Mouse (Mus musculus): ENCODE data around the gene Tcf7l1.

Tcf7l1 gene

DNA sequence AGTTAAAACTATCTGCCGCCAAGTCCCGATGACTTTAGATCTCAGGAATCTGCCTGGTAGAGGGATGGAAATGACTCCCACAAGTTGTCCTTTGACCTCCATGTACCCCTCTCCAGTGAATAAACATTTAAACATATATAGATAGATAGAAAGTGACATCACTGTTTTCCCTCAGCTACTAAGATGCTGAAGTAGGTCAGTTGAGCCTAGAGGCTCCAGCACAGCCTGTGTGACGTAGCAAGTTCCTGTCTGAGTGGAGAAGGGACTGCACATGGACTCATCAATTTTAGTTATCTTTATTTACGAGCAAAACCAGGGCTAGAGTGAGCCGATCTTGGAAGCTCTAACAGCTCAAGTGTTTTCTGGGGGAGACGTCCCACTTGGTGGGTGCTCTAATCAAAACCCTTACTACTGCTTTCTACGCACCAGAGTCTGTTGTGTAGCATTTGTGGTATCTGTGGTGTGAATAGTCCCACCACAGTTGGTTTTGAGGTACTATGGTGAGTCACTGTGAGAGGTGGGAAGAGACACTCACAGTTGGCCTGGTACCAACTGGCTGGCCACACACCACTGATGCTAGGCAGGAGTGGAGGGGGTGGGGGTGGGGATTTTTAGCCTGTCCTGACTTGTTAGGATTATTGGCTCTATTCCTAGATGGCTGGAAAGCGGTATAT, 129.2 kb downstream of the Tcf7l1 start:
- DNase-seq (ENCODE audit: low spot score in 2 of 2), result peak in 1 of 2 experiments; percentile 14

DNA sequence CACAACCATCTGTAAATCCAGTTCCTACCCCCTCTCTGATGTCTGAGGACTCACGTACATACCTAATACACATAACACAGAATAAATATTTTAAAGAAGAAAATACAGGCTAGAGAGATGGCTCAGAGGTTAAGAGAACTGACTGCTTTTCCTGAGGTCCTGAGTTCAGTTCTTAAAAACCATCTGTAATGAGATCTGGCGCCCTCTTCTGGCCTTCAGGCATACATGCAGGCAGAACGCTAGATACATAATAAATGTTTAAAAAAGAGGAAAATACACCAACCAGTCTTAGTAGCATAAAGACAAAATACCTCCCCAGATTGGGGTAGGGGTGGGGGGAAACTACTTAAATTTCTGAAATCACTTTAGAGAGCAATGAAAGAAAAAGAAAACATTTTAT, 131.0 kb downstream of the Tcf7l1 start:
- no peak for DNase-seq (ENCODE audit: low spot score in 2 of 2)

DNA sequence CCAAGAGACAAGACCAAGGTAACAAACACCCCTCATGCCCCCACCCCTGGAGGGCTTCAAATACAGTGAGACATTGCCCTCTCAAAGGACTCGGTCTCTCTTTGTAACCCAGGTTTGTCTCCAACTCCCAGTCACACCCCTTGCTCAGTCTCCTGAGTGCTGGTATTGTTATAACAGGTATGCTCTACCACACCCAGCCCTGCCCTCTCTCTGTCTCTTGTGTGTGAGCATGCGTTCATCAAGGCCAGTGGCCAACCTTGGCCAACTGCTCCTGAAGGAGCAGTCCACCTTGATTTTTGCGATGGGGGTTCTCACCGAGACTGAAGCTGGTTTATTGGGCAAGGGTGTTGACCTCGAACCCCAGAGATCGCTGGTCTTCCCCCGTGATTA, 133.0 kb downstream of the Tcf7l1 start:
- no peak for DNase-seq (ENCODE audit: low spot score in 2 of 2)

DNA sequence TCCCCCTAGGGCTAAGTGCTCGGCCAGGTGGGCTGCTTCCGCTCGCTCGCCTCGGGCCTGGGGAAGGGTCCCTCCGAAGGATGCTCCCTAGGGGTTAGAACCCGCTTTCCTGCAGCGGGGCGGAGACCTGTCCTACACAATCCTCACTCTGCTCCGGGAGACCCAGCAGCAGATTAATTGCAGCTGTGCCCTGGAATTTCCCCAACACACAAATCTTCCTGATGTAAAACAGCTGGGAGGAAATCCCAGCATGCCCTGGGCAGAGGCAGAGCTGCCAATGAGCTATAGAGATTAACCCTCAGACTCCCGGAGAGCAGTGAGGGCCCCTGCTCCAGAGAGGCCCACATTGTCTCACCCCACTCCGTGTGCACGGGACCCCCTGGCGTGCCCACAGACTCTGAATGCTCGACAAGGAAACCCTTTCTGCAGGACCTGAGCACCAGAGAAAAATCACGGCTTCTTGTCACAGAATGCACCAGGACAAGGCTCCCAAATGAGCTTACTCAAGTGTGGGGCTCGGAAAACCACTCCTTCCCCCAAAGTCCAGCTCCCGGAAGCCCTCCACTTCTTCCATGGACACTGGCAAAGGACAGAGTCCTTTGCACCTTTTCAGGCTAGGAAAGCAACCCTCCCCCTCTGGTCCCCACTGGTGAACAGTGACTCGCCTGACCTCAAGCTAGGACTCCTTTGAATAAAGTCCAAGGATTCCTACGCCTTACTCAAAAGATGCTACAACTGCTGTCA, 133.6 kb downstream of the Tcf7l1 start:
- DNase-seq (ENCODE audit: low spot score in 2 of 2), result no peak

DNA sequence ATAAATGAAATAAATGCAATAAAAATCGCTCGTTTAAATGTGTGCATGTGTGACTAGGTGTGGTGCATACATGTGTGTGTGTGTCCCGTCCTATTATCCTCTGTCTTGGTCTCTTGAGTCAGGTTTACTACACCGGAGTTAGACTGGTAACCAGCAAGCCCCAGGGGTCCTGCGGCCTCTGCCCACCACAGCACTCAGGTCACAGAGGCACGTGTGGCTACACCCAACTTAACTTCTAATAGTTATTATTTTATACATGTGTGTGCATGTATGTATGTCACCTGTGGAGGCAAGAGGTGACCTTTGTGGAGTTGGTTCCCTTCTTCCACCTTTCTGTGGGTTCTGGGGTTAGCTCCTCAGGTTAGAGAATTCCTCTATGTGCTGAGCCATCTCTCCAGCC, 134.7 kb downstream of the Tcf7l1 start:
- DNase-seq (ENCODE audit: low spot score in 2 of 2), result no peak

DNA sequence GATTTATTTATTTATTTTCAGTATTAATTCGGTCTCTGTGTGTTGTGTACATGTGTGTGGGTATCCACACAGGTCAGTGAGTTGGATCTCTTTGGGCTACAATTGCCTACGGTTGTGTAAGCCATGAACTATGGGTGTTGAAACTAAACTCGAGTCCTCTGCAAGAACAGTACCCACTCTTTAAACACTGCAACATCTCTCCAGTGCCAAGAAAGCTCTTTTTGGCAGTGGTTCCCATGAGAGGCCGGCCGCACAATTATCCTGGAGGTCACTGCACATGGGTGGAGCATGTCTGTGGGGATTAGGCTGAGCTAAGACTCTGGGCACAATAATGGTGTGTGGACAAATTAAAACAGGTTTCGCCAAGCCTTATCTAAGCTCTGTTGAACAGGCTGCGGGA, 135.6 kb downstream of the Tcf7l1 start:
- peak in 1 of 2 experiments; percentile 11 for DNase-seq (ENCODE audit: low spot score in 2 of 2)

DNA sequence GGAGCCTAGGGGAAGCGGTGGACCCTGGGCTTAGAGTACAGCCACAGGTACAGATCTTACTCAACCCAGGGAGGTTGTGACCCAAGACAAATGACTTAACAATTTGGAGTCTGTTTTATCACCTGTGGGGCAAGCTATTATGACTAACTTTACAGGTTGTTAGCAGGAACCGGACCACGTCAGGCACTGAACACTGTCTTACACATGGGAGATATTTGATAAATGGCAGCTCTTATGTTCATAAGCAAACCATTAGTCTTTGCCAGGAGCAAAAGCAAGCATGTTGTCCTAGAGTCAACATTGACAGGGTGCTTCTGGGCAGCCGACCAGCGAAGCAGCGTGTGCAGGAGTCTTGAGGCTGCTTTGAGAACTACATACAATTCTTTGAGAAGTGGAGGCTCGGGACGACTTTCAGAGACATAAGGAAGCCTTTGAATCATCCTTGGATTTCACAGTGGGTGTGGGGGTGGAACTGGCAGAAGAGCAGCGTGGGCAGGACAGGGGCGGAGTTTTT, 138.7 kb downstream of the Tcf7l1 start:
- DNase-seq (ENCODE audit: low spot score in 2 of 2), result peak; percentile 50 to 81

DNA sequence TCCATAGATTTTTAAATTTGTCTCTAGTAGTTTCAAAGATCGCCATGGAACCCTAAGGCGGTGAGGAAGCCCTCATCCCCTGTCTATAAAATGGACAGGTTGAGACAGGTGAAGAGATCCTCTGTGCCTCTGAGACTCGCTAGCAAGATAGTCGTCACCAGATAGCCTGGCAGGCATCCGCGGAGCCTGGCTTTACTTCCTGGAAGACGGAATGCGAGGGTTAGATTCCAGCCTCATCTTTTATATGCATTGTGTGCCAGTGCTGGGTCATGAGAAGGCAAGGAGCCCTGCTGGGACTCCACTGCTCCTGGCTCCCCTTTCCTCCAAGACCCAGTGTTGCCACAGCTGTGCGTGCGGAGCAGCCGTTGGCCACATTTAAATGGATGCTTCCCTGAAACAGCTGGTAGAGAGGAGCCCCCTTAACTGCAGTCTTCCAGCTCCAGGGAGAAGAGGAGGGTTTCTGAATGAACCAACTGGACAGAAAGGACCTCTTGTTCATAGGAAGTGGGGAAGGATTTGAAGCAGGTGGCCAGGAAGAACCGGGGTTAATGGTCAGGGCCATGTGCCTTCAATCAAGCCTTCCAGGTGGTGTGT, 141.0 kb downstream of the Tcf7l1 start:
- no peak for DNase-seq (ENCODE audit: low spot score in 2 of 2)

DNA sequence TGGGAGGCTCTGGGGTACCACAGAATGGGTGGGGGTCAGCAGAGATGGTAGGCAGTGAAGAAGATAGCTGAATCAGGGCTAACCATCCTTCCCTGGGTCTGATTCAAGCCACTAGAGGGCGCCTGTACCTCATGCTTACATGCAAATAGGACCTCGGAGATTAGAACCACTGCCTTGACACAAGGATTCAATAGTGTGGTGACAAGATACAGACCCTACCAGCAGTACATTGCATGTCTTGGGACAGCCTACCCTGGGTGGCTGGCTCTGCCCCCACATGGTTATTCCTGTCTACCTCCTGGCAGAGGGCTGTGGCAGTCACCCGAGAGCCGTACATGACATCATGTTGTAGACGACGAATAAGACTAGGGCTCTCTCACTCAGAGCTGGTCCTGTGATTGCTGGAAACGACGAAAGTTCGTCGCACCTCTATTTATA, 141.7 kb downstream of the Tcf7l1 start:
- peak; percentile 28 to 85 for DNase-seq (ENCODE audit: low spot score in 2 of 2)

DNA sequence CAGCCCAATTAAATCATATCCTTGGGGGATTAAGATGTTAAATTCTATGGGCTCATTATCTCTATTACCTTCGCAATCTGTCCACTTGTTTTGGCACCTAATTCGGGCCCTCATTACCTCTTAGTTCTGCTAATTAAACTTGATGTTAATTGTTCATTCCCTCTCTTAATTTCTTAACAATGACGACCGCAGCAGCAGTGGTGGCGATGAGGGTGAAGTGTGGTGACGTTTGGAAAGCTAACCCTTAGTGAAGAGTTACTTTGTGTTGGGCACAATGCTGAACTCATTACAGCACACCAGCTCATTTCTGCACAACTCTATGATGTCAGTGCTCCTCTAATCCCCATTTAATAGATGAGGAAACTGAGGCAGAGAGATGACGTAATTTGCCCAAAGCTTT, 143.7 kb downstream of the Tcf7l1 start:
- no peak for DNase-seq (ENCODE audit: low spot score in 2 of 2)

DNA sequence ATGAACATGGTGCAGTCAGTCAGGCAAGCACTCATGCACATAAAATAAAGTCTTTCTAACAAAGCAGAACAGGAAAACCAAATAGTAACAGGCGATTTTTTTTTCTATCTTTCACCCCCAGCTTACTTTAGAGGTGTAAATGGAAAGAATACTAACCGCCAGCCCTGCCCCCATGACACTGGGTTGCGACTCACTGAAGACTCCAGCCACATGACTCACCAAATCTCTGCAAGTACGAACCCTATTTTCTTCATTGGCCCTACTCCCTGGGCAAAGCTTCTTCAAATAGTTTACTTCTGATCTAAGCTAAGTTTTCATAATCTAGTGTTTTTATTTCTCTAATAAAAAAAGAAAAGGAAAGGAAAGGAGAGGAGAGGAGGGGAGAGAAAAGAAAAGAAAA, 144.5 kb downstream of the Tcf7l1 start:
- DNase-seq (ENCODE audit: low spot score in 2 of 2), result no peak

DNA sequence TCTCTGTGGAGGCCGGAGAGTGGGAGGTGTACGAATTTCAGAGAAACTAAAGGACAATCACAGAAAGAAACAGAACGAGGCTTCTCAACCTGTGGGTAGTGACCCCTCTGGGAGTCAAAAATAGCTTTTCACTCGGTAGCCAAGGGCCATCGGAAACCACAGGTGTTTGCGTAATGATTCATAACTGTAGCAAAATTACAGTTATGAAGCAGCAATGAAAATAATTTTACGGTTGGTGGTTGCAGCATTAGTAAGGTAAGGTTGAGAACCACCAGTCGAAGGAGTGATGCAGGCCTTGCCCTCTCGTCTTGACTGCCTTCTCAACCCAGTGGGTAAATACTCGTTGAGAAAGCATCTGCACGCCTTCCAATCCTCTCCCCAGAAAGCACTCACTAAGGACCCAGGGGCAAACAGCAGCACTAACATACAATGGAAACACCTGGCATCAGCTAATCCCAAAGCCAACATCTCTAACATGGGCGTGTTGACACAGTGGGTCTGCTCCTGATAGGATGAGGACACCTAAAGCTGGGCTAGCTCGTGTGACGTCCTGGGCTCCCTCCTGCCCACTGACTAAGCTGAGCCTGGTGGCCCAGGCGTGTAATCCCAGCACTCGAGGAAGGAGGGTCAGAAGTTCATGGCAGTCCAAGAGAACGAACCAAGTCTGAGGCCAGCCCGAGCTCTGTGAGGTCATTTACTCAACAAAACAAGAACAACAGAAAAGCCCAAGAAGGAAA, 147.7 kb downstream of the Tcf7l1 start:
- no peak for DNase-seq (ENCODE audit: low spot score in 2 of 2)

DNA sequence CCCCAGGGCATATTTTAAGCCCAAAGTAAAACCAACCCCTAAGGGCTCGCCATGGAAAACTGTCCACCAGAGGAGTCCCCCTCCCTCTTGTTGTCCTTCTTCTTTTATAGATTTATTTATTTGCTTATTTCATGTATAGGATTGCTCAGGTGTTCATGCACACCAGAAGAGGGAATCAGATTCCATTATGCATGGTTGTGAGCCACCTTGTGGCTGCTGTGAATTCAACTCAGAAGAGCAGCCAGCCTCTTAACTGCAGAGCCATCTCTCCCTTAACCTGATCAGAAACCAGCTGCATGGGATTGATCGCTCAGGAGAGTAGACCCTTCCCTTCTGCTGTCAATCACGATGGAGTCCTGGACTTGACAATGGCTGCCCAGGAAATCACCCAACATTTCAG, 152.1 kb downstream of the Tcf7l1 start:
- no peak for DNase-seq (ENCODE audit: low spot score in 2 of 2)

DNA sequence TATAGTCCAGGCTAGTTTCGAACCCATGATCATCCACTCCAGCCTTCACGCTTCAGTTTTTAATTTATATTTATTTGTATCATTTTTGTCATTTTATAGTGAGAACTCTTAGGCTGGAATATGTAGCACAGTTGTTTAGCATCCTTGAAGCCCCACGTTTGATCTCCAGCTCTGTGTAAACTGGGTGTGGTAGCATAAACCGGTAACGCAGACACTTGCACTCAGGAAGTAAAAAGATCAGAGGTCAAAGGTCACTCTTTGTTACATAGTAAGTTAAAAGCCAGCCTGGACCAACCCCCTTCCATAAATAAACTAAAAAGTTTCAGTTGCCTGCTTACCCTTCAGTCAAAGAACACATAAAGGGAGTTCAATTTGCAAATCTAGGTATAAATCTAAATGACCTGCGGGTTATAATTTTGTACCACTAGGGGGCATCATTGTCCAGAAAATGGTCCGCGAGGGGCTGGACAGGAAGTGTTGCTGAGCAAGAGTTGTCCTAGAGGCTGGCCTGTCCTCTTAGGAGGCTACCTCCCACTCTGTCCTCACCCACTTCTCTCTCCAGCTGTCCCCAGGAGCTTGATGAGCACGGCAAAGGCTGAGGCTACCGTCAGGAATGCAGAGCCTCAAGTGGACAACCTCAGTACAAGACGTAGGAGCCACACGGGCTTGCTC, 153.2 kb downstream of the Tcf7l1 start:
- DNase-seq (ENCODE audit: low spot score in 2 of 2), result peak in 1 of 2 experiments; percentile 65

DNA sequence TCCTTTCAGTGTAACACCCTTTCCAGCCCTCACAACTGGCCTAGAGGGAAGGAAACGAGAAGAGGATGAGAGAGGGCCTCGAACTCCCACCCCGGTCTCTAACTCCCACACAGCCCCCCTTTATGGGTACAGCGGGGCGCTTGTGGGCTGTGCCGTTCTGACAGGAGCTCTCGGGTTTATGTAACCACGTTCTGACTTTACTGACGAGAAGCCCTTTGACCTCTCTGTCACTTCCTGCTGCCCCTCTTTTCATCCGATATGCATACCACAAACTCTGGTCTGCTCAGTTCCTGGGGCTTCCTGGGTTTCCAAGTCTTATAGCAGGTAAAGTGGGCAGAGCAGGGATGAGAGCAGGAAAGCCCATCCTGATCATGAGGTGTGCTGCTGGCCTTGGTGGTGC, 154.7 kb downstream of the Tcf7l1 start:
- no peak for DNase-seq (ENCODE audit: low spot score in 2 of 2)

DNA sequence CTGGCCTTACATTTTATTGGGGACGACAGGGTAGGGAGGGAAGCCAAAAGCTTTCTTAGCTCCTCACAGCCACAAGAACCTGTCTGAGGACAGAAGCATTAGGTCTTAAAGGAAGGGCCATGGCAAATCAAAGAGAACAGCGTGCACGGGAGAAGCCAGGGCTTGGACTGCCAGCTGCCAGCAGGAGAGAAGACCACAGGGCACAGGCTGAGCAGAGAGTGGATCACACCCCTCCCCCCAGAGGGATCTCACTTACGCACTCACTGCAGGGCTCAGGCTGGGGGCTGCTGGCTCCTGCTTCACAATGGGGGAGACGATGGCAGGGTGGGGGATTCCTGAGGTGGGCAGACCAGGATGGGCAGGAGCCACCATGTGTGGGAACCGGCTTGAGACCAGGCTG, 157.4 kb downstream of the Tcf7l1 start:
- DNase-seq (ENCODE audit: low spot score in 2 of 2), result no peak

DNA sequence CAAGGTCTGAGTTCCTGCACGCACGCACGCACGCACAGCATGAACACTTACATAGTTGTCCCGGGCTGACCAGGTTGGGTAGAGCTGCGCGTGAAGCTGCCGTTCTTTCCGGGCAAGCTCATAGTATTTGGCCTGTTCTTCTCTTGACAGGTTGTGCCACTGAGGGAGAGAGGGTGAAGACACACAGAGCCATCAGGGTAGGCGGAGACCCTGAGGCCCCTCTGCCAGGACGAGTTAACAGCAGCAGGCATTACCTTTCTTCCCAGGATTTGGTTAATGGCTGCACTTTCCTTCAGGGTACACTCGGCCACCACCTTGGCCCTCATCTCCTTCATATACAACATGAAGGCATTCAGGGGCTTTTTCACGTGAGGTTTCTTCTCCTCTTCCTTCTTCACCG, 158.1 kb downstream of the Tcf7l1 start:
- no peak for DNase-seq (ENCODE audit: low spot score in 2 of 2)

DNA sequence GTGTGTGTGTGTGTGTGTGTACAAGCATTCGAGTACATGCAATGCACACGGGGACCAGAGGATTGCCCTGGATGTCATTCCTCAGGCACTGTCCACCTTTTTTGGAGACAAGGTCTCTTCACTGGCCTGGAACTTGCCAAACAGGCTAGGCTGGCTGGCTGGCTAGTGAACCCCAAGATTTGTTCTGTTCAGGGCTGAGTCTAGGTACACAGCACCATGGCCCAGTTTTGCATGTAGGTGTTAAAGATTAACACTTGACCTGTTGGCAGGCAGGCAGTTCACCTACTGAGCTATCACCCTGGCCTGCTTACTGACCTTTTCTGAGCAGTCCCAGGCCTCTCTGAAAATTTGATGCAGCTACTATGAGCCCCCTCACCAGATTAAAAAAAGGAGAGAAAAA, 158.7 kb downstream of the Tcf7l1 start:
- no peak for DNase-seq (ENCODE audit: low spot score in 2 of 2)

DNA sequence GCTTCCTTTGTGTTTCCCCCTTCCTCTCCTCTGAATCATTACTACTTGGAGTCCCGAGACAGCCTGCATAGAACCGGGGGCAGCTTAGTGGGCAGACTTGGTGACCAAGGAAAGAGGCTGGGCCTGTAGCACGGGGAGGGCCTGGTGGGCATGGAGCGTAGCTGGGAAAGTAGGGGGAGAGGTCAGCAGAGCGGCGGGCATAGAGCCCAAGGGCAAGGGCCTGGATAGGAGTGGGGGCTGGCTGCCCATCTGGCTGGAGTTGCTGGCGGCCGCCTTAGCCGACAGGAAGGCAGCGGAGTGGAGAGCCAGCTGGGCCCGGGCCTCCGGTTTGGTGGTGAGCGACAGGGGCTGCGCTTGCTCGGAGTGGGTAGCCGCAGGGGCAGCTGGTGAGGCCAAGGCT, 161.8 kb downstream of the Tcf7l1 start:
- no peak for DNase-seq (ENCODE audit: low spot score in 2 of 2)

DNA sequence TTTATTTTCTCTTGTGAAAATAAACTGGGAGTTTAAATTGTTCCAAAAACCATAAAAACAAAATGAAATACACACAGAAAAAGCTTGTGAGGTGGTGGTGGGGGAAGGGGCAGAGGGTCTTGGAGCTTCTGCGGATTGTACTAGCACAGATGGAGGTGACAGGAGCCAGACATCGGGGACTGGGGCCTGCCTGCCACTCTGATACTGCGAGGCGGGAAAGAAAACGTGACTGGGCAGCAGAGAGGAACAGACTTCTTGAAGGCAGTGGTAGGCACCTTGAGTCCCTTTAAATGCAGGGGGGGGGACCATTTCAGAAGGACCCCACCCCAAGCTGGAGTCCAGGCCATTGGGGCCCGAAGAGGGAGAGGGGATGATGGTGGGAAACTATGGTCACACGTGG, 162.7 kb downstream of the Tcf7l1 start:
- DNase-seq (ENCODE audit: low spot score in 2 of 2), result no peak

DNA sequence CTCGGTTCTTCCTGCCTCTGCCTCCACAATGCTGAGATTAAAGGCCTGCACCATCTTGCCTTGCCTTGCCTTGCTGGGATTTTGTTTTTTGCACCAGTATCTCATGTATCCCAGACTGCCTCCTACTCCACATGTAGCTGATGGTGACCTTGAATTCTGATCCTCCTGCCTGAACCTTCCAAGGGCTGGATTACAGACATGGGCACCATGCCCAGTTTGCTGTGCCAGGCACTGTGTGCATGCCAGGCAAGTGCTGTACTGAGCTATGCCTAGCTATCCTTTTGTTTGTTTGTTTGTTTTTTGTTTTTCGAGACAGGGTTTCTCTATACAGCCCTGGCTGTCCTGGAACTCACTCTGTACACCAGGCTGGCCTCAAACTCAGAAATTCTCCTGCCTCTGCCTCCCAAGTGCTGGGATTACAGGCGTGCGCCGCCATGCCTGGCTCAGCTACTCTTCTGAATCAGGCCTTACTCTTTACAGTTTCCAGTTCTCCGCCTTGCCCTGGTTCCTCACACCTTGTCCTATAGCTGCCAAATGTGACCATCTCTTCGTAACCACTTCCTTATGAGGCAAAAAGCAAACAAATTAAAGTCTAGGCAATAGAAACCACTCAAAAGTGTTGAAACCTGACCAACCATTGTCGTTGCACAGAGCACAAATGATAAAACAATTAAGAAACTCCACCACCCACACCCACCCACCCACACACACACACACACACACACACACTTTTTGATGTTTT, 165.2 kb downstream of the Tcf7l1 start:
- no peak for DNase-seq (ENCODE audit: low spot score in 2 of 2)
